Mouse (Mus musculus): ENCODE results near the gene Magohb. TPM values are rescaled to one million over a fixed set of nuclear protein-coding genes. Genes with fewer than 3 reads are reported as not detected.
"Not testable (repeated sequence)": the region's sequence is repeated elsewhere in the genome, so short reads cannot be mapped to it uniquely, and the experiment has no call there.

Gene Magohb
- 10 to 100 TPM; 10.7 to 12.7 TPM for total RNA-seq (2021)
- long read RNA-seq, experiment 1, transcript Magohb-201 (5 exons, 767 nt): major isoform, 9 of 12 reads
- long read RNA-seq, experiment 1, partial matches to known transcripts: 0 of 12 reads
- long read RNA-seq, experiment 1, other reads (novel, unspliced or antisense): 3 of 12 reads
- long read RNA-seq, experiment 2, partial matches to known transcripts: 0 of 3 reads
- long read RNA-seq, experiment 2, other reads (novel, unspliced or antisense): 1 of 3 reads

DNA sequence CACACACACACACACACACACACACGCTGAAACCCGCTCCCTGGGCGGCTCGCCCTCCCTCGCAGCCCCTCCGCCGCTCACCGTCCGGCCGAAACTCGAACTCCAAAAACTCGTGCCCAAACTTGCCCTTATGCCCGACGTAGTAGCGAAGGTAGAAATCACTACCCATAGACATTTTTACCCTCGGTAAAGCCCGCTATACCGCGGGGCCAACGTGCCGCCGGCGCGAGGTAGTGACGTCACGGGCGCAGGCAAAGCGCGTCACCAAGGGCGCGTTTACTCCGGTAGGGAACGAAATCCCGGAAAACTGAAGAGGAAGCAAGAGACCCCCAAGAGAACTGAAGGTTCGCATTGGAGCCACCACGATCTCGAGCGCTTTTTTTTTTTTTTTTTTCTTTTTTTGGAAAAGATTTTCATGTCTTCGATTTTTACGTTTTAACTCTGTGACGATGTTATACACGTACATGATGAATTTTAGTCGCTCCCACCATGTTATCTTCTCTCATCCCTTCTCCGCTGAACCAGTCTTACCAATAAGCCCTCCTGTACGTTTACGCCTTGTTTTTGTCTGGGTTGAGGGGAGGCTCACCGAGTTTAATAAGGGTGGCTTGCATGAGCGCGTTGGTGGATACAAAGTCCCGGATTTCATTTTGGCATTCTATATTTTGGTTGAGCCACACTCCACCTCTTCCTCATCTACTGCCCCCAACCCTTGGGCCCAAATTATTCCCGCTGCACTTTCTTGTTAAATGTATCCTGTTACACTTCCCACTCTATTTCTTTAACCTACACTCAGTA lies at the start of gene Magohb:
TSS of gene Magohb (minus strand) at position 254 of the 798 bp plus-strand sequence.
- peak; percentile 85 to 87 for DNase-seq

DNA sequence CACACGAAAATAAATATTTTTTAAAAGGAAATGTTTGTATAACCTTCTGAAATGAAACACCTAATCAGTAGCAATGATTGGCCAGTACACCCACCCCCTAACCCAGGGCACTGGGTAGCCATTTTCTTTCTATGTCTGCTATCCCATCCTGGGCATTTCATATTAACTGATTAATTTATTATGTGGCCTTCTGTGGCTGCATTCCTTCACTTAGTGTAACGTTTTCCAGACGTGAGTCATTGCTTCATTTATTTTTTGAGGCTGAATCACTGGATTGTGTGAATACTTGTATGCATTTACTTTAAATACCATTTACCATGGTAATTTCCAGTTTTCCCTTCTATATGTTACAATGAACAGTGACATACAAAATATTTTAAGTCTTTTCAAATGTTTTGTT lies 47.0 kb upstream of the Magohb start:
- no peak for DNase-seq

DNA sequence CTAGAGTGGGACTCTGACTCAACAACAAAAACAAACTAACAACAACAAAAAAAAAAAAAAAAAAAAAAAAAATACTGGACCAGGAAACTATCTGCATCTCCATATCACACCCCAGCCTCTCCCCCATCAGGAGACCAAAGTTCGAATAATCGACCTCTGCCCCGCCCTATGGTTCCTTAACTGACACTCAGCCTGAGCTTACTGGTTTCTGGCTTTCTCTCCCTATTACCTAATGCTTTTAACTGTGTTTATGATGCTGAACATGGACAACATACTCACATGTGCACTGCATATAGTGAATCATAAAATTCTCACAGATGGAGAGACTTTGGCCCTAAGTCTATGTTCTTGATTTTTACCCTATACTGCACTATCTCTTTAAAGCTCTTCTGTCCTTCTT lies 46.3 kb upstream of the Magohb start:
- DNase-seq: no peak

DNA sequence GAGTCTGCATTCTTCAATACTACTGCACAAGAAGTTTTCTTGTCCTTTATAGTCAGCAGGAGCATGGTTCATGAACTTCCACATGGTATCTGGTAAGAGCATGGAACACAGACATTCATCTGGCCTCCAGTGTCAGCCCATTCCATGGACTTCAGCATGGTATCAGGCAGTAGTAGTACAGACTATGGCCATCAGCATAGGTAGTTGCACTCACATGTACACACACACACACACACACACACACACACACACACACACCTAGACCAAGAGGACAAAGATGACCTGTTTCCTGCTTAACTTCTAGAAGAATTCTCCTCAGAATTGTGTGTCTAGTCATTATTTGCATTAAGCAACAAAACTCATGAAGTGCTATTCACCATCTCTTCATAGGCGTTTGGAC lies 45.7 kb upstream of the Magohb start:
- DNase-seq: no peak

DNA sequence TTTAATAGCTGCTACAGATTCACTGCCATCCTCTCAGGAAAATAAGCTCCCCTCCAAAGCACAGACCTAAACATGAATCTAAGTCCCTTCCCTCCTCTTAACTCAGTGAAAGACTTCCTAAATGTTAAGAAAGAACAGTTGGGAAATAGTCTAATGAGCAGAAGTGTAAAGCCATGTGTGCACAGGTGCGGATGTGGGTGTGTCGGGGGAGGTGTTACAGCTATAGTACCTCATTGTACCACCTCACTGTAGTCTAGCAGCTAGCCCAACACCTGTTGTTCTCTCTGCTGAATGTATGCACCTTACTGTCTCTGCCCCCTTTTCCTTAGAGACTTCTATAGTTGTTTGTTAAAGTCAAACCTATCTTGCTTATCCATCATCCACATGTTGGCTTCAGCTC lies 34.0 kb upstream of the Magohb start:
- no peak for DNase-seq

DNA sequence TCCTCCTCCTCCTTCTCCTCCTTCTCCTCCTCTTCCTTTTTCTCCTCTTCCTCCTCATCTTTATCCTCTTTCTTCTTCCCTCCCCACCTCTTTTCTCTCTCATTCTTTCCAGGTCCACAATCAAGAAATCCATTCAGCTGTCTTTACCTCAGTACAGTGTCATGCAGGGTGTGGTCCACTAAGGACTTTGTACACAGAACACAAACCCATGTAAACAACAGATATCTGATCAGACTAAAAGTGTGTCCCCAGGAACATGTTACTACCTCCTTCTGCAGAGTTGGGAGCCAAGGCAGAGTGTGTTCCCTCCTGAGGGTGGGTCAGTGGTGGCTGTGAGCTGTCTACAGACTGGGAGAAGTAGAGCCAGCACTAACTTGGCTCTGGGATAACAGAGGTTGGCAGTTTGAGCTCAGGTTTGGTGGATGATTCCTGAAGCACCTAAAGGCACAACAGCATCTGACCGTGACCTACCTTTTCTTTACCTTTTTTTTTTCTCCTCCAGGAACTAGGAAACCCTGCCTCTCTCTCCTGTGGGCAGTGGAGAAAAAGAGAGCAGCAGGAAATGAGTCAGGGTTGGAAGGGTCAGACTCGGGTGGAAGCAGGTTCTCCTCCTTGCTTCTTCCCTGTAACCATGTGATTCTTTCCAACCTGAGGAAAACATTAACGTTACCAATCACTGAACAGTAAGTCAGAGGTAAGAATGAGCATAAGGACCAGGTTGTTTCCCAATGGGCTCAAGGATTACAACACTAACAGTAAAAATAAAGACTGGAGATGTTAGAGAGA lies 29.0 kb upstream of the Magohb start:
- DNase-seq: no peak

DNA sequence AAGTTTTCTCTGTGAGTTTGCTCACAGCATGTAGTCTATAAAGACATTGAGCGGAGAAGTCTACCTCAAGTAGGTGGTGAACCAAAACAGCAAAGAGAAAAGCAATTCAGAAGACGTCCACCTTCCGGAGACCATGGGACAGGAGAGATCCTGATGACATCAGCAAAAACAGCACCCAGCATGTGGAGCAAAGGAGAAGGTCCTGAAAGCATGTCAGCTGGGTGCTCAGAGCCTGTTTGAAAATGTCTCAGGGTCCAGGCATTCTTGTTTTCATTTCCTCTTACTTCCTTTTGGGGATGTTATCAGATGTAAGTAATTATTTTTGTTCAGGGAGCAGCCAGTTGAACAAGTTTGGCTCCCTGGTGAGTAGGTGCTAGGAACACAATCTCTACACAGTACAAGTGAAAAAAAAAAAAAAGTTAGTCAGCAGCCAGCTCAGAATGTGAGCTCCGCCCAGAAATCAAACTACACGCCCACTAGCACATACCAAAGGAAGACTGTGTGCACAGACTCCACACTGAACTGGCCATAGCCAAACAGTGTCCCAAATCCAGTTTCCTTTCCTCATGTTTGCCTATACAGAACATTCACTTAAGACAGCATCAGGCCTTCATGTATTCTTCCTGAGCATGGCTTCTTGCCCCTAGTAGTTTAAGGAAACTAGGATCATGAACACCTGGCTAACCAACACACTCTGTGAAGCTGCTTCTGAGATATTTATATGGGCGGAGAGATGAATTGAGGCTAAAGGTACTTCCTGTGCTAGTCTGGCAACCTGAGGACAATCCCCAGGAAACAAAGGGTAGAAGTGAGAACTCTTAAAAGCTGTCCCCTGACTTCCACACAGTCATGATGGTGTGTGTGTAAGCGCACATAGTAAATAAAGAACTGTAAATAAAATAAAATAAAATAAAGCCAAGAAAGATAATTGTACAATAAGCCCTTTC lies 23.4 kb upstream of the Magohb start:
- DNase-seq: no peak

DNA sequence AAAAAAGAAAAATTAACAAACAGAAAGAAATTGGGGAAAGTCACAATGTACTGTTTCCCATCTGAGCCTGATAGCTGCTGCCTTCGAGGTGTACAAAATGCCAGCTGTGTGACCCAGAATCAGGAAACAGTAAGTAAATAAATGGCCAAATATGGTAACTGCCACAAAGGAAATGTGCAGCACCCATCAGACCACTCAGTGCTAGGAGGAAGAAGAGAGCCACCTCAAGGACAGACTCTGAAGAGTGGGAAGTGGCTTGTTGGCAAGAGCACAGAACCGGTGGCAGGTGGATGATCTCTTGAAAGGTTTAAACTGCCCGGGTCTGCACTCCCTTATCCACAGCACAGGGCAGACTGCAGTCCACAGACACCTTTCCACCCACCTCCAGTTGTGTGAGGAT lies 15.0 kb upstream of the Magohb start:
- no peak for DNase-seq

DNA sequence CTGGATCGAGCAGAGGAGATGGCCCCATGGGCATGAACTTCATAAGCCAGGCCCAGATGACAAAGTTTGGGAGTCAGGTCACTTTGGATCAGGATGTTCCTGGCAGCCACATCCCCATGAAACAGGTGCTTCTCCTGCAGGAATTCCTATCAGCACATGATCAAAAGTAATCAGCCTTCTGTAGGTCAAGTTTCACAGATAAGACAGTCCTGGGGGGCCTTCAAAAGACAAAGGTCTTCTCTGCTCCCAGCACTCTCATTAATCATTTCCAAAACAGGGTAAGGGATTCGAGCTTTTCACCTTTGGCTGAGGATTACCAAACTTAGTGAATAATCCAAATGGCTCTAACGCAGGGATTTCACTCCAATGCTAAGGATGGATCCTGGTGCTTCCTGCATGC lies 11.7 kb upstream of the Magohb start:
- DNase-seq: no peak

DNA sequence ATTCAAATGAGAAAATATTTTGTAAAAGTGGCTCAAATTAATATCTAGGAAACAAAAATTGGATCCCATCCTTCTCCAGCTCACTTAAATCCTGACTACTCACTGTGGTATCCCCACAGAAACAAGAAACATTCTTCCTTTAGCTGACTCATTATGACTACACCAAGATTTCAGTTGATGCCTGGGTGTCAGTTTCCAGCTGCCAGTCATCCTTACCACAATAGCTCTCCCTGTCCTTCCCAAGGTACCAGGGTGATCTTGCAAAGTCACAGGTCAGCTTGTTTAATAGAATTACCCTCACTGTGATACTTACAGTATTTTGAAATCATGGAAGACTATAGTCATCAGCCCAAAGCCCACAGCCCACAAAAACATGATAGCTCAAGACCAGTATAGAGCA lies 5.5 kb upstream of the Magohb start:
- DNase-seq: no peak

DNA sequence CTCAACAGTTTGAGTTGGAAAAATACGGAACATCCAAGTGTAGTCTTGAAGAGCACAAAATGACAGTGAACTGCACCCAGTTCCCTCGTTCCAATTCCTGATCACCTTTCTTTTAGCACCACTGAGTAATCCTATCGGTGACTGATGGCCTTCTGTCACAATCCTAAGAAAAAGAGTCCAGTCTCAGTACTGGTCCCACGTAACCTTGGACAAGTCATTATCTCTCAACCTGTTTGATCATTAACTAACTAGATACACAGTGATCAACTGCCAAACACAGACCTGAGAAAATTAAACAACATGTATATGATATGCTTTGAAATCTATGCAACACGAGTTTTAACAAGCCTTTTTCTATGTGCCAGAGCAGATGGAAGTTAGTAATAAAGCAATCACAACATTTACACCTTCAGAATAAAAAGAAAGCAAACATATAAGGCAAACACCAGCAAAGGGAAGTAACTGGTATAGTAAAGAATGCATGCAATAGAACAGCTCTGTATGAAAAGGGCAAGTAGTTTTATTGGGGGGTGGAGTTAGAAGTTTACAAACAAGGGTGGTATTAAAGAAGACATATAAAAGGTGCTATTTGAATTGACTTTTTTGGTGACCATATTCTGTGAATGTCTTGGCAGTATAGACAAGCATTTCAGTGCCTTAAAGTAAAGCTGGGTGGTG lies 1.5 kb upstream of the Magohb start:
- DNase-seq: no peak

DNA sequence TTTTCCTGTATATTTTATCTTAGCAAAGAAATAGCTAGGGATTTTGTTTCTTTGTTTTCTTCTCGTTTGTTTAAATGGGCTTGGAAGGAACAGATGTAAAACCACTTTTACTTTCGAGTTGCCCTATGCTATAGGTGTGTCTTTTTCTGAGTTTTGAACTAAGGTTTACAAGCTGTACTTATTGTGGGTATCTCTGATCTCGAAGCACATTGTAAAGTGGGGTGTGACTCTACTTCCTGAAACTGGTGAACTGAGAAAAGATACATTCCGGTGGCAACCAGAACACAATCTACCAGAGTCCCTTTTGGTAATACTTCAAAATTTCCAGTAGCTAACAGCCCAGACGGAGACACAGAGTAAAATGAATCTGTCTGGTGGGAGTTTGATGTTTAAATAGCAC lies 872 bp upstream of the Magohb start:
- DNase-seq: no peak

DNA sequence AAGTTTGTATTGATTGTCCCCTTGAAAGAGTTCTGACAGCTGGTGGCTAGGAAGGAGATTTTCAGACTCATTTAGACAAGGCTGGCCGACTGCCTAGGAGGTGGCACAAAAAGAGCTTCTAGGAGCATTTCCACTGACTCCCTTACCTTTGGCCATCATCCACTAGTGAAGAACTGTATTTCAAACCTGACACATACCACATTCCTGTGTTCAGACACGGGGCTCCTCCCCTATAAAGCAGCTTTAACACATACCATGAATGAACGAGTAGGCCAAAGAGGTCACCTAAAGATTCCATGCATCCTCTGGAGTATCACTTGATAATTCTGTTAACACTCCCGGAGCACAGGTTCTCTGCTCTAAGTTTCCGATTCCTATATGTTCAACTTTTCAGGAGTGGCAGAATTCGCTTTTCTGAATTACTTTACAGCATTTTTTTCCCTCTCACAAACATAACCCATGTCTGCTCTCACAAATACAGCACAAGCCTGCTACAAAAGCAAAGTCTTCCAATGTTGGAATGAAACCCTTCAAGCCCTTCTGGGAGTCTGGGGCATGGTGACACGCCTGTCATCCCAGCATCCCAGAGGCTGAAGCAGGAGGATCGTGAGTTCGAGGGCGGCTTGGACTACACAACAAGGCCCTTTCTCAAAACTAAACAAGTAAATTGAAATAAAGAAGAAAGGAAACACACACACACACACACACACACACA lies 611 bp downstream of the Magohb start:
- DNase-seq: peak in 1 of 2 experiments; percentile 29

DNA sequence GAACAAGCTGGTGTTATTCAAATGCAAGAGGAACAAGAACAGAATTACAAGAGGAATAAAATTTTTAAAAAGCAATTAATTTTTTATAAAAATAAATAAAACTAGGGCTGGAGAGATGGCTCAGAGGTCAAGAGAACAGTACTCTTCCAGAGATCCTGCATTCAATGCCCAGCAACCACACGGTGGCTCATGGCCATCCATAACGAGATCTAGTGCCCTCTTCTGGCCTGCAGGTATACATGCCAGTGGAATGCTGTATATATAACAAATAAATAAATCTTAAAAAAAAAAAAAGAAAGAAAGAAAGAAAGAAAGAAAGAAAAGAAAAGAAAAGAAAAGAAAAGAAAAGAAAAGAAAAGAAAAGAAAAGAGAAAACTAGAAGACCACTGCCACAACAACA lies 2.6 kb downstream of the Magohb start:
- DNase-seq: peak; percentile 20 to 45

DNA sequence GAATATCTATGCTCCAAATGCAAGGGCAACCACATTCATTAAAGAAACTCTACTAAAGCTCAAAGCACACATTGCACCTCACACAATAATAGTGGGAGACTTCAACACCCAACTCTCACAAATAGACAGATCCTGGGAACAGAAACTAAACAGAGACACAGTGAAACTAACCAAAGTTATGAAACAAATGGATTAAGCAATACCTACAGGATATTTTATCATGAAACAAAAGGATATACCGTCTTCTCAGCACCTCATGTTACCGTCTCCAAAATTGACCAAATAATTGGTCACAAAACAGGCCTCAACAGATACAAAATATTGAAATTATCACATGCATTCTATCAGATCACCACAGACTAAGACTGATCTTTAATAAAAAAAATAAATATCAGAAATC lies 14.9 kb downstream of the Magohb start:
- not testable (repeated sequence) for DNase-seq

DNA sequence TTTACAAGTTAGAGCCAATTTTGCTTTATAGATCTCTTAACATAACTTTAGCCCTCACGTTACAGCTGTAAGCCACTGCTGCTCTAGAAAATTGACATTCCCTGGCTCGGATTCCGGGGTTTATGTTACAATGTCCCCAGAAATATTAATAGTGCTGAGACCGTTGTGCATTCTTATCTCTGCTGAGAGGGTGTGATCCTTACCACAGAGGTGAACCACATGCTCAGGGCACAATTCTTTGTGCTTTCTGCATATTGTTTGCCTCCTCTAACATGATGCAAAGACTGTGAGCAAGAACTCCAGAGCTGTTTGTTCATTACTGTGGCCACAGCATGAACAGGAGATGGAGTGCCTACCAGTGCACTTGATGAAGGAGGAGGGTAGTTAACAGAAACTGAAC lies 16.4 kb downstream of the Magohb start:
- DNase-seq: no peak

DNA sequence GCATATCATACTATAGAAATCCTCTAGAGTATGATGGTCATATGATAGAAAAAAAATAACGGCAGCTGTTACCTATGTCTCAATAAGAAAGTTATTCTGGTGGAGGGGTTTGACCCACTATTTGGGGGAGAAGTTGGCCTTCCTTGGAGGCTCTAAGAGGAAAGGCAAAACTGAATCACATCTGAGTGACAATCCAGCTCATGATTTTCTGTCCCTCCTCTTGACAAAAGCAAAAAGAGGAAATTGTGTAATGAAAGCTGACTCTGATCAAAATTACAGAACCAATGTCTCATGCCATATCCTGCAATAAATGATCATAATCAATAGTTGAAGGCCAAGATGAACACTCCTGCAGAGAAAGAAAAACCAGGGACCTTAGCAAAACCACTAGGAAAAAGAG lies 20.7 kb downstream of the Magohb start:
- no peak for DNase-seq

DNA sequence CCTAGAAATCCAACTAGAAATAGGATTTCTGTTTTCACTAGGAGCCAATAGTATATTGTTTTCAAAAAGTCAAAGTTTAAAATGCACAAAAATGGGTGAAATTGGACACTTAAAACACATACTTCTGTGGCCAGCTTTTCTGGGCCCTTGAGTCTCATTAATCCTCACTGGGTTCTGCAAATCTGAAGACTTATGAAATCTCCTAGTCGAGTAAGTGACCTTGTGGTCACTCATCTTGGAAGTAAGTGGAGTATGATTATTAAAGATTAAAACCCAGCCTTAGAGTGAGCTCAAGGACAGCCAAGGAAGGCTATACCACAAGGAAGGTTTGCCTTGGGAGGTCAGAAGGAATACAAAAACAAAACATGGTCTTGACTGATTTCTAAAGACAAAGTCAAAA lies 22.7 kb downstream of the Magohb start:
- no peak for DNase-seq

DNA sequence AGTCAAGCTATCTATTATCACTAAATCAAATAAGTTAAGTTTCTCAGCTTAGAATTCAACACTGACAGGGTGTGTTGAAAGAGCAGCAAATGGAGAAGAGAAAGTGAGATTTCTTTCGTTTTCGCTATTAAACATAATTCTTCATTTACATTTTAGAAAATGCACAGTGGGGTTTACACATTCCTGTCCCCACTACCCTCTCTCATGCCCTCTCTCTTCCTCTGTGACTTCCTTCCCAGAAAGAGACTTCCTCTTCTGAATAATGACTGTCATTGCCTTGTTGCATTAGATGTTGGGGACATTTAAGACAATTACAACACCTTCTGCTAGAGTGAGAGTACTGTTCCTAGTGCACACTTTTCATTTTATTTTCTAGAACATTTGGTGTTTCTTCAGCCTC lies 23.4 kb downstream of the Magohb start:
- DNase-seq: no peak

DNA sequence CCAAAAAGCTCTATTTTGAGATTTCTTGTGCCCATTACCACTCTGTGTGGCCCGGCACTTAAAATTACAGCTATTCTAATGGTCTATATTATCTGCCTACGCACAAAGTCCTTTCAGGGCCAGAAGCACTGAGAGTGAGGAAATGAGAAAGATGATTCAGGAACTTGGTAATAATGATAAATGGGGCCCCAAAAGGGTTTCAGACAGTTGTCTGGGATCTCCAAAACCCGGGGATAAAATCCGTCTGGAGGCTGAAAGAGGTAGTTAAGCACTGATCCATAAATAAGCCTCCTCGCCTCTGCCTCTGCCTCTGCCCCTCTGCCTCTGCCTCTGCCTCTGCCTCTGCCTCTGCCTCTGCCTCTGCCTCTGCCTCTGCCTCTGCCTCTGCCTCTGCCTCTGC lies 28.9 kb downstream of the Magohb start:
- no peak for DNase-seq

DNA sequence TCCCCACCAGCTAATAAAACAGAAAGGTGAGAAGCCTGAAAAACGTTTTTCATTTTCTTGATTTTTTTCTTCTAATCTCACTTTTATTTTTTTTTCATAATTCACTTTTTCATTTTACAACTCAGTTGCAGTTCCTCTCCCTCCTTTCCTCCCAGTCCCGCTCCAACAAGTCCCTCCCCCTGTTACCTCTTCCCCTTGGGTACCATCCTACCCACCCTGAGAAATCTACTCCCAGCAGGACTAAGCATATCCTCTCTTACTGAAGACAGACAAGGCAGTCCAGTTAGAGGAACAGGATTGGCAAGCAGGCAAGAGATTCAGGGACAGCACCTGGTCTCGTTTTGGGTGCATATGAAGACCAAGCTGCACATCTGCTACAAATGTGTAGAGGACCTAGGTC lies 30.3 kb downstream of the Magohb start:
- no peak for DNase-seq
